Mouse (Mus musculus): Measurements from ENCODE around the gene Krt14. TPM values are rescaled to one million over a fixed set of nuclear protein-coding genes. Genes with fewer than 3 reads are reported as not detected.
A peak's percentile ranks its signal among the peaks of the same experiment; 100 is the strongest.

Krt14 gene
- polyA plus RNA-seq, 1 experiment from 2014 or later: 46.4 TPM

- no peak overlapping the region for H3K4me2 ChIP-seq (ENCODE audit: low read depth, low read length)
- H3K9ac ChIP-seq (ENCODE audit: low read length): no peak overlapping the region
- no peaks in the 10 kb centered on the region for H3K36me3 ChIP-seq (ENCODE audit: control insufficient read depth, insufficient read depth, low read length)
- no peaks in the 10 kb centered on the region for H3K4me1 ChIP-seq (ENCODE audit: control insufficient read depth, insufficient read depth, low read length)
- no peak overlapping the region for H3K4me3 ChIP-seq (replicated peaks; ENCODE audit: low read length)
- H3K27ac ChIP-seq (ENCODE audit: low read length): no peak overlapping the region
- no peaks in the 10 kb centered on the region for H3K27me3 ChIP-seq (ENCODE audit: control insufficient read depth, insufficient read depth, low read length)
- 76% methylated on average over 5 of the region's 5 CpGs for WGBS
- no peak for ATAC-seq (ENCODE audit: insufficient read depth, low FRiP score)
- H3K9me3 ChIP-seq (replicated peaks; ENCODE audit: control insufficient read depth, low read length): no peaks in the 10 kb centered on the region
These were observed 29.0 kb downstream of the Krt14 start for GRCm38 (mm10) chr11:100178307-100178706.

DNA sequence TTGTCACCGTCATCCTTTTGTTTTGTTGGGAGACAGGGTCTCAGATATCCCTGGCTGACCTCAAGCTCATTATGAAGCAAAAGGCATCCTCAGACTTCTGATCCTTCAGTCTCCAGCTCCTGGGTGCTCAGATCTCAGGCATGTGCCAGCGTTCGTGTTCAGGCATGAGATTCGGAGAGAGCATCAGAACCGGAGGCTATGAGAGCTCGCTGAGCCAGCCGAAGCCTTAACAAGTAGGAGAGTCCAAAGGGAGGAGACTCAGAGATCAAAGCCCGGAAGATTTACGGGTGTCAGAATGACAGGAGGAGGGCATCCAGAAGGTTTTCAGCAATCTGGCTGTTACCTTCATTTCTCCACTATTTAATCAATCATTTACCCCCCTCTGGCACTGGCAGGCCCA, 30.6 kb downstream of the Krt14 start:
- Histone ChIP-seq H3K4me2 (ENCODE audit: low read depth, low read length) (no peak overlapping the region), H3K27ac (ENCODE audit: low read length) (no peak overlapping the region), H3K36me3 (ENCODE audit: control insufficient read depth, insufficient read depth, low read length) (no peaks in the 10 kb centered on the region), H3K4me1 (ENCODE audit: control insufficient read depth, insufficient read depth, low read length) (no peaks in the 10 kb centered on the region), H3K27me3 (ENCODE audit: control insufficient read depth, insufficient read depth, low read length) (no peaks in the 10 kb centered on the region), H3K9ac (ENCODE audit: low read length) (no peak overlapping the region), H3K9me3 (replicated peaks; ENCODE audit: control insufficient read depth, low read length) (no peaks in the 10 kb centered on the region), H3K4me3 (replicated peaks; ENCODE audit: low read length) (no peak overlapping the region)
- 50% methylated on average over 9 of the region's 9 CpGs for WGBS
- ATAC-seq (ENCODE audit: insufficient read depth, low FRiP score): no peak

DNA sequence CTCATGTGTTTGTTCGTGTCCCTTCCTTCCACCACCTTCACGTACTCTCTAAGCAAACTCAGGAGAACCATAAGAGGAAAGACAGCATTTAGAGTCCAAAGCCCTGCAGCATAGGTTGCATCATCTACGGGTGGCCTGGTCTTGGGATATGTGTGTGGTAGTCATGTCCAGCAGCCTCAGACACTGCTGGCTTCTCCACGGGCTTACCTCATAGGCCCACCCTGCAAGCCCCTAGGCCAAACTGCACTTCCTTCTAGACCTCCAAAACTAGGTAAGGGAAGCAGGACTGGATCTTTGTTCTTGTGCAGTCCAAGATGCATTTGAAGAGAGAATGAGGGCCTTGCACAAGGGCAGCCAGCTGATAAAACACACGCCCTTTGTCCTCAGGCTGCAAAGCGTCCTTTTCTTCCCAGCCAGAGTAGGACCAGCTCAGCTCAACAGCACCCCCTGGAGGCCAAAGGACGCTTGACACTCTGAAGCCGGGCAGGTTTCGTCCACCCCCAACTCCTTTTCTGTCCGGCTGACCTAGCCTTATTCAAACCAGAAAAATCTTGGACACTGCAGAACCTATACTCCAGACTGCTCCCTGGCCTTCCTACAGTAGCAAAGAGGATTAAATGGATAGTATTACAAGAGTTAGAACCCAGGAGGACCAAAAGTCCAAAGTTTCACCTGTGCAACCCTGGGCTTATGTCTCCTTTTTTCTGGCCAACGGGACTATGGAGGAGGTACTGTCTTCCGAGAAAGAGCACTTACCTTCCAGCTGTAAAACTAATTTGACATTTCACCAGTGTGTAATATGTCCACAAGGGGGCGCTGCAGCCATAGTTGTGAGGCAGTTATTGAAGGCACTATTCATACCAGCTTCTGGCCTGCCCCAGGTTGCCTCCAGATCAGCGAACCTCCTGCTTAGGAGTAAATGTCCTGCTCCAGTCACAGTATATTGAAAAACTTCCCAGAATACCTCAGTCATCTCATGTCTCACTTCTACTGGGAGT, 38.3 kb downstream of the Krt14 start:
- H3K9ac ChIP-seq (ENCODE audit: low read length): peak overlapping the region; percentile 47; the same call in 1 of the 2 replicates
- WGBS: 27% methylated on average over 14 of the region's 14 CpGs
- peaks cover 16% of the 10 kb centered on the region for H3K4me1 ChIP-seq (ENCODE audit: control insufficient read depth, insufficient read depth, low read length)
- peak; percentile 34; the same call in 1 of the 2 replicates for ATAC-seq (ENCODE audit: insufficient read depth, low FRiP score)
- peak overlapping the region; percentile 91 for H3K27ac ChIP-seq (ENCODE audit: low read length)
- peak overlapping the region; percentile 37; the same call in 1 of the 2 replicates for H3K4me2 ChIP-seq (ENCODE audit: low read depth, low read length)
- no peaks in the 10 kb centered on the region for H3K36me3 ChIP-seq (ENCODE audit: control insufficient read depth, insufficient read depth, low read length)
- no peaks in the 10 kb centered on the region for H3K27me3 ChIP-seq (ENCODE audit: control insufficient read depth, insufficient read depth, low read length)
- H3K9me3 ChIP-seq (replicated peaks; ENCODE audit: control insufficient read depth, low read length): no peaks in the 10 kb centered on the region
- peak overlapping the region; percentile 5; the same call in 1 of the 2 replicates for H3K4me3 ChIP-seq (replicated peaks; ENCODE audit: low read length)

GRCm38 (mm10) chr11:100168071-100168470, 39.3 kb downstream of the Krt14 start:
- peak overlapping the region; percentile 47 for H3K9ac ChIP-seq (ENCODE audit: low read length)
- ATAC-seq (ENCODE audit: insufficient read depth, low FRiP score): peak; percentile 85
- 35% methylated on average over 8 of the region's 8 CpGs for WGBS
- H3K4me3 ChIP-seq (replicated peaks; ENCODE audit: low read length): peak overlapping the region; percentile 5; the same call in 1 of the 2 replicates
- peaks cover 16% of the 10 kb centered on the region for H3K4me1 ChIP-seq (ENCODE audit: control insufficient read depth, insufficient read depth, low read length)
- H3K27ac ChIP-seq (ENCODE audit: low read length): peak overlapping the region; percentile 91
- H3K9me3 ChIP-seq (replicated peaks; ENCODE audit: control insufficient read depth, low read length): no peaks in the 10 kb centered on the region
- H3K27me3 ChIP-seq (ENCODE audit: control insufficient read depth, insufficient read depth, low read length): no peaks in the 10 kb centered on the region
- peak overlapping the region; percentile 37; the same call in 1 of the 2 replicates for H3K4me2 ChIP-seq (ENCODE audit: low read depth, low read length)
- no peaks in the 10 kb centered on the region for H3K36me3 ChIP-seq (ENCODE audit: control insufficient read depth, insufficient read depth, low read length)

GRCm38 (mm10) chr11:100164392-100164791, 43.0 kb downstream of the Krt14 start:
- Histone ChIP-seq H3K4me1 (ENCODE audit: control insufficient read depth, insufficient read depth, low read length) (peaks cover 16% of the 10 kb centered on the region), H3K9me3 (replicated peaks; ENCODE audit: control insufficient read depth, low read length) (no peaks in the 10 kb centered on the region), H3K36me3 (ENCODE audit: control insufficient read depth, insufficient read depth, low read length) (no peaks in the 10 kb centered on the region), H3K27me3 (ENCODE audit: control insufficient read depth, insufficient read depth, low read length) (no peaks in the 10 kb centered on the region), H3K27ac (ENCODE audit: low read length) (peak overlapping the region; percentile 18; the same call in 1 of the 2 replicates), H3K4me2 (ENCODE audit: low read depth, low read length) (no peak overlapping the region), H3K9ac (ENCODE audit: low read length) (no peak overlapping the region), H3K4me3 (replicated peaks; ENCODE audit: low read length) (no peak overlapping the region)
- no peak for ATAC-seq (ENCODE audit: insufficient read depth, low FRiP score)
- 38% methylated on average over 7 of the region's 7 CpGs for WGBS

GRCm38 (mm10) chr11:100157908-100158477, 49.4 kb downstream of the Krt14 start:
- Histone ChIP-seq H3K4me1 (ENCODE audit: control insufficient read depth, insufficient read depth, low read length) (peaks cover 13% of the 10 kb centered on the region), H3K36me3 (ENCODE audit: control insufficient read depth, insufficient read depth, low read length) (no peaks in the 10 kb centered on the region), H3K4me2 (ENCODE audit: low read depth, low read length) (no peak overlapping the region), H3K27me3 (ENCODE audit: control insufficient read depth, insufficient read depth, low read length) (no peaks in the 10 kb centered on the region), H3K9ac (ENCODE audit: low read length) (no peak overlapping the region), H3K27ac (ENCODE audit: low read length) (peak overlapping the region; percentile 85), H3K9me3 (replicated peaks; ENCODE audit: control insufficient read depth, low read length) (no peaks in the 10 kb centered on the region), H3K4me3 (replicated peaks; ENCODE audit: low read length) (no peak overlapping the region)
- 44% methylated on average over 6 of the region's 6 CpGs for WGBS
- ATAC-seq (ENCODE audit: insufficient read depth, low FRiP score): peak; percentile 86

- WGBS: 51% methylated on average over 3 of the region's 3 CpGs
- Histone ChIP-seq H3K9me3 (replicated peaks; ENCODE audit: control insufficient read depth, low read length) (no peaks in the 10 kb centered on the region), H3K4me1 (ENCODE audit: control insufficient read depth, insufficient read depth, low read length) (peaks cover 13% of the 10 kb centered on the region), H3K27me3 (ENCODE audit: control insufficient read depth, insufficient read depth, low read length) (no peaks in the 10 kb centered on the region), H3K4me3 (replicated peaks; ENCODE audit: low read length) (no peak overlapping the region), H3K9ac (ENCODE audit: low read length) (no peak overlapping the region), H3K36me3 (ENCODE audit: control insufficient read depth, insufficient read depth, low read length) (no peaks in the 10 kb centered on the region), H3K4me2 (ENCODE audit: low read depth, low read length) (no peak overlapping the region), H3K27ac (ENCODE audit: low read length) (peak overlapping the region; percentile 61)
- no peak for ATAC-seq (ENCODE audit: insufficient read depth, low FRiP score)
These were observed 50.0 kb downstream of the Krt14 start for GRCm38 (mm10) chr11:100157331-100157730.

- H3K9me3 ChIP-seq (replicated peaks; ENCODE audit: control insufficient read depth, low read length): no peaks in the 10 kb centered on the region
- no peak overlapping the region for H3K4me2 ChIP-seq (ENCODE audit: low read depth, low read length)
- H3K36me3 ChIP-seq (ENCODE audit: control insufficient read depth, insufficient read depth, low read length): no peaks in the 10 kb centered on the region
- H3K9ac ChIP-seq (ENCODE audit: low read length): no peak overlapping the region
- H3K27ac ChIP-seq (ENCODE audit: low read length): peak overlapping the region; percentile 66
- H3K4me1 ChIP-seq (ENCODE audit: control insufficient read depth, insufficient read depth, low read length): peaks cover 13% of the 10 kb centered on the region
- H3K4me3 ChIP-seq (replicated peaks; ENCODE audit: low read length): no peak overlapping the region
- peak; percentile 41; the same call in 1 of the 2 replicates for ATAC-seq (ENCODE audit: insufficient read depth, low FRiP score)
- H3K27me3 ChIP-seq (ENCODE audit: control insufficient read depth, insufficient read depth, low read length): no peaks in the 10 kb centered on the region
- 44% methylated on average over 8 of the region's 8 CpGs for WGBS
These were observed 51.7 kb downstream of the Krt14 start for GRCm38 (mm10) chr11:100155497-100156255.

All from stomach, embryonic 16.5 days (tissue).